Mouse (Mus musculus) embryonic facial prominence, embryonic 13.5 days (tissue): ENCODE data around the gene Robo1. TPM values are rescaled to one million over a fixed set of nuclear protein-coding genes. Genes with fewer than 3 reads are reported as not detected.

Experiments used
- ATAC-seq: fragments of 200-750 bp; cut with Nextera tagmentation; 2 replicates; pipeline ENCODE4 v1.8.0; 2017; ENCODE audit warnings: low read depth; ENCODE audit not compliant: insufficient number of reproducible peaks, insufficient read depth, low FRiP score, low TSS enrichment
- H3K27ac ChIP-seq: fragments of 300-500 bp; sonication (generic); 2 replicates; pipeline ENCODE4 v1.5.1; 2015; ENCODE audit warnings: moderate library complexity, mild to moderate bottlenecking, inconsistent platforms
- H3K27me3 ChIP-seq: fragments of 300-500 bp; sonication (generic); 2 replicates; pipeline ENCODE4 v1.6.1; 2015; ENCODE audit warnings: mild to moderate bottlenecking, inconsistent platforms
- H3K36me3 ChIP-seq: fragments of 300-500 bp; sonication (generic); 2 replicates; pipeline ENCODE4 v1.6.1; 2015; ENCODE audit warnings: mild to moderate bottlenecking, inconsistent platforms
- H3K4me1 ChIP-seq: fragments of 300-500 bp; sonication (generic); 2 replicates; pipeline ENCODE4 v1.6.1; 2015; ENCODE audit warnings: inconsistent platforms
- H3K4me2 ChIP-seq: fragments of 300-500 bp; sonication (generic); 2 replicates; pipeline ENCODE4 v1.6.1; 2015; ENCODE audit warnings: moderate library complexity, mild to moderate bottlenecking, inconsistent platforms
- H3K4me3 ChIP-seq: fragments of 300-500 bp; sonication (generic); 2 replicates; pipeline ENCODE4 v1.5.1; 2015; ENCODE audit warnings: mild to moderate bottlenecking, inconsistent platforms
- H3K9ac ChIP-seq: fragments of 300-500 bp; sonication (generic); 2 replicates; pipeline ENCODE4 v1.6.1; 2015; ENCODE audit warnings: mild to moderate bottlenecking, inconsistent platforms
- H3K9me3 ChIP-seq: fragments of 300-500 bp; sonication (generic); 2 replicates; pipeline ENCODE4 v1.6.1; 2016; ENCODE audit warnings: inconsistent platforms
- WGBS: fragments of 180-500 bp; shearing (Covaris S2); methylation state at CpG from one replicate; pipeline ENCODE4 v1.1.7; 2015; ENCODE audit warnings: mixed read lengths; 5-methylcytosine and 5-hydroxymethylcytosine counted together
- polyA plus RNA-seq: library from polyadenylated mRNA; unstranded; fragments of >200 nt; fragmentation: Nextera tagmentation; extraction: Ambion mirVana; gene quantifications from 2 replicates; pipeline ENCODE4 v1.2.1, GENCODE M21; 2015

Robo1 gene
- polyA plus RNA-seq, 1 experiment from 2014 or later = 63.8 TPM

GRCm38 (mm10) chr16:72854809-72855503, 546.9 kb downstream of the Robo1 start:
- WGBS = 70% methylated on average over 5 of the region's 5 CpGs
- ATAC-seq = no peak
- H3K9ac ChIP-seq = no peak overlapping the region
- H3K4me3 ChIP-seq = no peak overlapping the region
- H3K36me3 ChIP-seq = no peaks in the 10 kb centered on the region
- no peak overlapping the region; the same call in 1 of the 2 replicates for H3K27ac ChIP-seq
- H3K9me3 ChIP-seq = no peaks in the 10 kb centered on the region
- peaks cover 41% of the 10 kb centered on the region for H3K4me1 ChIP-seq
- no peaks in the 10 kb centered on the region for H3K27me3 ChIP-seq
- no peak overlapping the region for H3K4me2 ChIP-seq

- Histone ChIP-seq H3K27ac (peak overlapping the region; percentile 48; the same call in 1 of the 2 replicates), H3K4me2 (peak overlapping the region; percentile 41), H3K27me3 (no peaks in the 10 kb centered on the region), H3K4me3 (no peak overlapping the region), H3K9ac (no peak overlapping the region), H3K9me3 (no peaks in the 10 kb centered on the region), H3K4me1 (peaks cover 30% of the 10 kb centered on the region), H3K36me3 (no peaks in the 10 kb centered on the region)
- ATAC-seq = no peak
- WGBS = 30% methylated on average over 7 of the region's 7 CpGs
Observed at GRCm38 (mm10) chr16:72861707-72862277, 553.7 kb downstream of the Robo1 start.

- Histone ChIP-seq H3K9me3 (no peaks in the 10 kb centered on the region), H3K27me3 (no peaks in the 10 kb centered on the region), H3K4me2 (no peak overlapping the region), H3K27ac (no peak overlapping the region), H3K36me3 (no peaks in the 10 kb centered on the region), H3K4me3 (no peak overlapping the region), H3K4me1 (peaks cover 37% of the 10 kb centered on the region), H3K9ac (no peak overlapping the region)
- whole genome bisulfite sequencing = 82% methylated on average over 4 of the region's 4 CpGs
- ATAC-seq = no peak
Observed at GRCm38 (mm10) chr16:72866011-72866410, 557.9 kb downstream of the Robo1 start.

DNA sequence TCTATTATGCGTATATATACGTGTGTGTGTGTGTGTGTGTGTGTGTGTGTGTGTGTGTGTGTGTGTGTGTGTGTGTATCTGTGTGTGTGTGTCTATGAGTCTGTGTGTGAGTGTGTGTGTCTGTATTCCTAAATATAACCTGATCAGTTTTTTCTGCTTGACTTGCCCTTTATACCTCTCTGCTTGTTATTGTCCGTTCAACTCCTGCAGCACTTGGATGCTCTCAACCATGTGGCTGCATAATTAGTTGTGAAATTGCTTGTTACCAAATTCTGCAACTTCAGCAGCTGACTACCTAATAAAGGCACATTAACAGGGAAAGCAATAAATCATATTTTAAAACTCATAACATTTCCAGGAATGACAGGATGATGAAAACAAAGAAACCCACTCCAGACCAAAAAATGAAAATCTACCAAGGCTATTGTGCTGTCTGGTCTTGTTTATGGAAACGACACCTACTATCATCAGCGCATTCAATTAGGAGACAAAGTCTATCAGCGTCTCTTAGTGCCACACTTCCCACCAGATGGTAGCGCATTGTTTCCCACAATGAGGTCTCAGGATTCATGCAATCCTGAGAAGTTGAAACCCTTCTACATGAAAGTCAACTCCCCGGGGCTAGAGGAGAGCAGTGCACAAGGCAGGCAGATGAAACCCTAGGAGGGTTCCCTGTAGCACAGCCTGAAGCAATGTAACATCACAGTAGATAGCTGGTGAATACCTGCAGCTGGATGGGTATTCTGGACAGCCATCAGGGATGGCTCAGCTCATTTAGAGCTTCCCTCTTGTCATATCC, 567.0 kb downstream of the Robo1 start:
- Histone ChIP-seq H3K9me3 (no peaks in the 10 kb centered on the region), H3K27me3 (no peaks in the 10 kb centered on the region), H3K27ac (no peak overlapping the region), H3K9ac (no peak overlapping the region), H3K36me3 (no peaks in the 10 kb centered on the region), H3K4me2 (no peak overlapping the region), H3K4me1 (peaks cover 8% of the 10 kb centered on the region; the same call in 1 of the 2 replicates), H3K4me3 (no peak overlapping the region)
- 0 out of 2 replicates have a peak, but pooled peaks have one; percentile 56 for ATAC-seq
- WGBS = 73% methylated on average over 8 of the region's 8 CpGs

- H3K27ac ChIP-seq = no peak overlapping the region
- no peaks in the 10 kb centered on the region for H3K36me3 ChIP-seq
- no peak overlapping the region for H3K4me2 ChIP-seq
- no peak overlapping the region for H3K9ac ChIP-seq
- H3K9me3 ChIP-seq = no peaks in the 10 kb centered on the region
- no peaks in the 10 kb centered on the region for H3K27me3 ChIP-seq
- no peak for ATAC-seq
- no peak overlapping the region for H3K4me3 ChIP-seq
- peaks cover 10% of the 10 kb centered on the region for H3K4me1 ChIP-seq
- 31% methylated on average over 7 of the region's 7 CpGs for WGBS
Observed at GRCm38 (mm10) chr16:72888108-72888507, 580.0 kb downstream of the Robo1 start.

- Histone ChIP-seq H3K9me3 (no peaks in the 10 kb centered on the region), H3K27ac (no peak overlapping the region), H3K4me1 (peaks cover 10% of the 10 kb centered on the region), H3K4me2 (no peak overlapping the region), H3K4me3 (no peak overlapping the region), H3K36me3 (no peaks in the 10 kb centered on the region), H3K27me3 (no peaks in the 10 kb centered on the region), H3K9ac (no peak overlapping the region)
- ATAC-seq = no peak
- WGBS = 76% methylated on average over 9 of the region's 9 CpGs
Observed at GRCm38 (mm10) chr16:72889401-72889800, 581.3 kb downstream of the Robo1 start.

- no peaks in the 10 kb centered on the region for H3K36me3 ChIP-seq
- no peaks in the 10 kb centered on the region for H3K9me3 ChIP-seq
- no peaks in the 10 kb centered on the region for H3K27me3 ChIP-seq
- no peak for ATAC-seq
- WGBS = 80% methylated on average over 11 of the region's 11 CpGs
- no peak overlapping the region for H3K9ac ChIP-seq
- no peak overlapping the region for H3K4me3 ChIP-seq
- no peak overlapping the region for H3K4me2 ChIP-seq
- H3K4me1 ChIP-seq = peaks cover 3% of the 10 kb centered on the region; the same call in 1 of the 2 replicates
- no peak overlapping the region for H3K27ac ChIP-seq
Observed at GRCm38 (mm10) chr16:72897125-72897524, 589.0 kb downstream of the Robo1 start.

DNA sequence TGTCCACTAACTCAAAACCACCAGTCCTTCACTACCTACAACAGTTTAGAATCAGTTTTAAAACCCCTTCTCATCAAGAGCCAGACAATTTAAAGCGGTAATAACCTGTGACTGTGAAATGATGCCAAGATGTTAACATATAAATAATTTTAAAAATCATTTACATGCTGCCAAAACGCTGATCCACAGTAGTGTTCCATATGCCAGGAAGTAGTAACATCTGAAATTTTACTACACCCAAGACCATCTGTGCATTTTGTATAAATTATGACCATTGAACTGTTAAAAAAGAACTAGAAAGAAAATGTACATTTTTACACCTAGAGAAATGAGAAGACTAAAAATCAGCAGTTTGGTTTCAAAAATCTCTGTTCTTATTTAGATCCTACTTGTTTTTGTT, 600.8 kb downstream of the Robo1 start:
- Histone ChIP-seq H3K27me3 (no peaks in the 10 kb centered on the region), H3K4me2 (no peak overlapping the region), H3K27ac (no peak overlapping the region), H3K4me3 (no peak overlapping the region), H3K9ac (no peak overlapping the region), H3K9me3 (no peaks in the 10 kb centered on the region), H3K36me3 (peaks cover 6% of the 10 kb centered on the region), H3K4me1 (no peaks in the 10 kb centered on the region)
- 80% methylated on average over 2 of the region's 2 CpGs for WGBS
- ATAC-seq = no peak

DNA sequence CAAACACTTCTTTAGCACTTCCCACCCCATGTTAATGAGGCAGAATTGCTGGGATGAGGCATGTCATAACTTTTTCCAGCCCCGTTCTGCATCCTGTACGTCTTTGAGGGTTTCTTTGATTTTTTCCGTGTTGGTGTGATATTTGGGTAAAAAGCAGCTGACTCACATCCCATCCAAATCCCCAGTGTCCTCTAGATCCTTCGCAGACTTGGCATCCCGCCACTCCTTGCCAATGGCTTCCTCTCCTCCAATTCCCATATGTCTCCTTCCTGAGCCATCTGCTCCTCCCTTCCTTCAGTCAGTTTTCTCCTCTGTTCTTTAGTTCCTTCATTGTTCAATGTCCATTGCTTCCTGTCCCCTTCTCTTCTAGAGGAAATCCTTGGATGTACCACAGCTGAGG, 605.0 kb downstream of the Robo1 start:
- Histone ChIP-seq H3K4me1 (0 out of 2 replicates have a peak, but pooled peaks cover 6% of the 10 kb centered on the region), H3K9me3 (no peaks in the 10 kb centered on the region), H3K4me2 (no peak overlapping the region), H3K4me3 (no peak overlapping the region), H3K9ac (no peak overlapping the region), H3K36me3 (no peaks in the 10 kb centered on the region), H3K27ac (no peak overlapping the region), H3K27me3 (no peaks in the 10 kb centered on the region)
- WGBS = 60% methylated on average over 5 of the region's 5 CpGs
- no peak for ATAC-seq

DNA sequence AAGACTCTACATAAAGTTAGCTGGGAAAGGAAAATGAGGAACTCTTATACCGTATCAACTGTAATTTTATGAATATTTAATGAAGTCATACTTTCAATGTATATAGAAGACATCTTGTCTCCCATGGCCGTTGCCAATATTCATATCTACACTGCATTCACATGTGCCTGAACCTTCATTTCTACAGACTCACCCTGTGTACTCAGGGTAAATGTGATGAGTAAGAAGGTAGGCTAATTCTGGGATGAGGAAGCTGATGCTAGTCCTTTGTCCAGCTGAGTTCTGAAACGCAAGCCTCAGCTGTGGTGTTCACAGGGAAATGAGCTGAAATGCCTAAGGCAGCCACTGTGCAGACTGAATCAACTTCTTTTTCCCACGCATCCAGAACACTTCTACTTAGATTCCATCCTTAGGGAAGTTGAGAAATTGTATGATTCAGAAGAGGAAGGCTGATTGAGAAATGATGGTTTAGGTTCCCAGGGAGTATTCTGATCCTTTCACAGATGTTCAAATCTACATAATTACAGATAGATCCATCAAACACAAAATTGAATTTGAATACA, 606.0 kb downstream of the Robo1 start:
- Histone ChIP-seq H3K4me1 (peaks cover 9% of the 10 kb centered on the region; the same call in 1 of the 2 replicates), H3K4me3 (no peak overlapping the region), H3K27me3 (no peaks in the 10 kb centered on the region), H3K9me3 (no peaks in the 10 kb centered on the region), H3K4me2 (no peak overlapping the region), H3K9ac (no peak overlapping the region), H3K36me3 (no peaks in the 10 kb centered on the region), H3K27ac (no peak overlapping the region)
- 63% methylated on average over 4 of the region's 4 CpGs for WGBS
- ATAC-seq = no peak

GRCm38 (mm10) chr16:72920013-72920412, 611.9 kb downstream of the Robo1 start:
- Histone ChIP-seq H3K9me3 (no peaks in the 10 kb centered on the region), H3K4me1 (peaks cover 45% of the 10 kb centered on the region), H3K27me3 (no peaks in the 10 kb centered on the region), H3K27ac (no peak overlapping the region), H3K4me2 (no peak overlapping the region), H3K4me3 (no peak overlapping the region), H3K36me3 (no peaks in the 10 kb centered on the region), H3K9ac (no peak overlapping the region)
- no peak for ATAC-seq
- WGBS = 37% methylated on average over 3 of the region's 3 CpGs
